Mouse (Mus musculus): ENCODE measurements around the gene Nlrc5.
"Not testable (repeated sequence)": the region's sequence is repeated elsewhere in the genome, so short reads cannot be mapped to it uniquely, and the experiment has no call there.

Nlrc5 gene

DNA sequence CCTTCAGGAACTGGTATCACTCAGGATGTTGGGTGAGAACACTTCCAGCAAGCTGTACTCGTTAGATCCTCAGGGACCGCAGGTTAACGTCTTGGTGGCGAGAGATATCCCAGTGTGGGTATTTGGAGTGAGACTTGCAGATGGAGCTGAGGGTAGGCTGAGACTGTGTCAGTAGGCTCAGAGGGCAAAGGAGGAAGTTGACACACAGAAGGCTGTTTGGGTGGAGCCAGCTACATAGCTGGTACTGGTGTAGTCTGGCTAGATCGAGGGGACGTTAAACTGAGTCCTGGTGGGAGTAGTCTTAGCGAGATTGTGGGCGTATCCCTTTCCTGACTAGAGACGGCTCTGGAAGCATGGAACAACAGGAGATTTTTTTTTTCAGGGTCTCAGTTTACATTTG lies 16.1 kb upstream of the Nlrc5 start:
- DNase-seq (ENCODE audit: low read depth, low spot score), result no peak

DNA sequence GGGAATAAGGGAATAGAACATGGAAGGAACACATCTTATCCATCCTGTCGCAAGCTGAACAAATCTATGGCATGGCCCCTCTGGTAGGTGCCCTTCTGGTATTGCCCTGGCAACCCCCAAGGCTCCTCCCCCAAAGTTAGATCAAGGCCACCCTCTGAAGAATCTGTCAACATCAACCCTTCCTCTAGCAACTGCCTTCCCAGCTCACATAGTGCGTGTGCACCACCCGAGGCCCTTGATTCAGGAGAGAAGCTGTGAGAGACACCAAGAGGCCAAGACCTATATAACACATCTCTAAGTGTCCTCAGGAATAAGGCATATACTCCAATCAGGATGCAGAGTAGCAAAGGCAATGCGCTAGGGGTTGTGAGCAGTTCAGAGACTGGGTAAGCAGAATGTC lies 11.9 kb upstream of the Nlrc5 start:
- no peak for DNase-seq (ENCODE audit: low read depth, low spot score)

DNA sequence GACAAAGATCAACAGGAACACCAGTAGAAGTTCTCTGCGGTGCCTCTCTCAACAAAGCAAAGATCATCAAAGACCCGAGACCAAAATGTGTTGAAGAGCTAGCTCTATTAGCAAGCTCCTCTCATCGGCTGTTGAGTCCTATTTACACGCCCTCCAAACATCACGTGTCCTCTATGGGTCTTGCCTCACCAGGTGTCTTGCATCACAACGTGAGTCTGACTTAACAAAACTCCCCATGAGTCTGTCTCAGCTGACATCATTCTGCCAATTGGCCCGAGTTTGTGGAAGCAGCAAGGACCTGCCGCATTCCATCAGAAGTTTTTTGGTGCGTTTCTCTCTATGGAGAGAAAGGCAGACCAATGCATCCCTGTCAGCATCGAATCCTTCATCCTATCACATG lies 6.2 kb upstream of the Nlrc5 start:
- no peak for DNase-seq (ENCODE audit: low read depth, low spot score)

DNA sequence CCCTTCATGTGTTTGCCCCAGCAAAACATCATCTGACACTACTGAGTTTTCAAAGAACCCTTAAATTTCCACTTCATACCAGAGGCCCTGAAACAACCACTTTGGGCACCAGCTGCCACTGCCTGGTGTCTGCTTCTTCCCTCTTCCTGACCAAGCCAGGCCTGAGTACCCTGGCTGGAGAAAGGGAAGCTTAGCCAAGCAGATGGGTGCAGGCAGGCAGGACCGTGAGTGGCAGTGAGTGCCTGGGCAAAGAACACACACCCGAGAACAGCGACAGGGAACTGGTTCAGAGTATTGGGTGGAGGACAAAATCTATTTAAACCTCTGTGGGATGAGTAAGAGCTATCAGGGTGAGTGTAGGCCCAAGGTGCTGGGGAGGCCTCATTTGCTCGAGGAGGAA lies 5.7 kb upstream of the Nlrc5 start:
- no peak for DNase-seq (ENCODE audit: low read depth, low spot score)

DNA sequence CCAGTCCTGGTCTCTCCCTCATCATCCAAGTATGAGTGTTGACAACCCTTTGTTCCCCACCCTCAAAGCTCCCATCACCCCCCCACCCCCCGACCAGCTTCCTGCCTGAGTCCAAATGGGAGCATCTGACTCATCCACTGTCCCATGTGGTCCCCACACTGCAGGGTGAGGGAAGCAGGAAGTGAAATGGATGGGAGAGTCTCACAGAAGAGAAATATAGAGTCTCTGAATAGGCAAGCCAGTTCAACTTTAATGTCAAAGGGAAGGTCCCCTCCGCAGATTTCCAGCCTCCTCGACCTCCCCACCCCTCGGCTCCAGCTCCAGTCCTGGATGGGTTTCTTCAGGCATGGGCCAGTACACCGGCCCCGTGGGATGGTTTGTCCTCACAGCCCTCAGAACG lies 4.8 kb upstream of the Nlrc5 start:
- DNase-seq (ENCODE audit: low read depth, low spot score), result no peak

DNA sequence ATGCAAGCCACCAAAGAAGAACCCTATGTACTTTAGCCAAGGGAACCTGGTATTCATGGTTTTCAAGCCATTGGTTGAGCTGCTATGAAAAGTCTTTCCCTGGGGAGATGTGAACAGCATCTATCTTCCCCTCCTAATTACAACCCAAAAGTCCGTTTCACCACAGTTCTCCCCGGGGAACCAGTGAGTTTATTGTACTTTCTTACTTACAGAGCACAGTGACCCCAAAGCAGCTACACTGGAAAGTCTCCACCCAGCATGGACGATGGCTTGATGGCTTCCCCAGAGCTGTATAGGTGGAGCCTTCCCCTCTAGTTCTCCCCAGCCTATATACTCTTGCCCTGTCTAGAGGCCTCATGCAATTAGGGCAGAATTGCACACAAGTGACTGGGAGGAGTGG lies 1.9 kb upstream of the Nlrc5 start:
- DNase-seq (ENCODE audit: low read depth, low spot score), result no peak

DNA sequence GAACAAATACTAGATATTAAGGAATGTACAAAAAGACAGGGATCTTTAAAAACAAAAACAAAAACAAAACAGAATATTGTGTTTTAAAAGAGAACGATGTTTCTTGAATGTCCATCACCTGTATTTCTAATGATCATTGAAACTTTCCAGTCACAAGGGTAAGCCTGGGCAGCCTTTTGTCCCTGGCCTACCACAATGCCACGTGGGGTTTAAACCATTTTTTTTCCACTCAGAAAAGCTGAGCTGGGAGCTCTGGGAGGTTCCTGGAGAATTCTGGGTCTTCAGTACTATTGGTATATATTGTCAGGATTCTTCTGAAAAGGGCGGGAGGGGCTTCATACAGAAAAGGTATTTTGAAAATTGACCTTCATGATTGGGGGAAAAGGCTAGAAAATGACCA lies 802 bp downstream of the Nlrc5 start:
- DNase-seq (ENCODE audit: low read depth, low spot score), result no peak

DNA sequence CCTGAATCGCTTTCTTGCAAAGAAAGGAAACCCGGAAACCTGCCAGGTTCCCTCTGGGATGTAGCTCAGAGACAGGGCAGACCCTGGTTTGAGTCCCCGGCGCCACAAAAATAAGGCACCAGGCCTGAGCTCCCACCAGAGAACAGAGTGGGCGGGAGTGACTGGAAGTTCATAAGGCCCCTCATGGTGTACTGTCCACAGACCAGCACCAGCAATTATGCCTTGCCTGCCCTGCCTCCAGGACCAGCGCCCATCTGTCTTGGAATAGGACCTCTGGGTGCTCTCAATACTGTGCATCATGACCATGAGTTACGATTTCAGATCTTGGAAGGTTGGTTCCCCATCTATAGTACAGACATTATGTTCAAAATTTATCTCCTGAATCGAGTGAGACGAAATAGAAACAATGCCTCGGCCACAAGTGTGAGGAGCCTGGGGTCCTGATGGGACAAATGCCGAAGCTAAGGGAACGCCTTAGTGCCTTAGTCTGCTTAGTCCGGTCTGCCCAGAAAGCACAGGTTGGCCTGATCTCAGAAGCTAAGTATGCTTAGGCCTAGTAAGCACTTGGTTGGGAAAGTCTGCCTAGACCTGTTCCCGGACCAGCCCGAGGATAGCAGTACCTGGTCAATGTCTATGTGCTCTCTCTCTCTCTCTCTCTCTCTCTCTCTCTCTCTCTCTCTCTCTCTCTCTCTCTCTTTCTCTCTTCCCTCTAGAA lies 1.4 kb downstream of the Nlrc5 start:
- no peak for DNase-seq (ENCODE audit: low read depth, low spot score)

DNA sequence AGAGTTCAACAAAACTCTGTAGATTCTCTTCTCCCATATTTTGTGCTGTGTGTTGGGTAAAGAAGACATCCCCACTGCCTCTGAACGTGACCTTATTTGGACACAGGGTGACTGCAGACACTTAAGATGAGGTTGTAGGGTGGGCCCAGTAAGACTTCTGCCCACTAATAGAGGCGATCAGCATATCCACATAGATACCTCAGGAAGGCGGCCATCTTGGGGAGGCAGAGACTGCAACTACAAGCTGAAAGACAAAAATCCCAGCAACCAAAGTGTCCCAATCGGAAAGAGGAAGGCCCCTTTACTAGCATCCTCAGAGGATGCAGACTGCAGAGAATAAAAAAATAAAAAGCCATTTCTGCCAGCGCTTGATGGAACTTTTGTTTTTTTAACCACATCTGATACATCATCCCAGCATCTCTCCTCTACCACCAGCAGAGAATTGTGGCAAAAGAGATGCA lies 2.0 kb downstream of the Nlrc5 start:
- no peak for DNase-seq (ENCODE audit: low read depth, low spot score)

DNA sequence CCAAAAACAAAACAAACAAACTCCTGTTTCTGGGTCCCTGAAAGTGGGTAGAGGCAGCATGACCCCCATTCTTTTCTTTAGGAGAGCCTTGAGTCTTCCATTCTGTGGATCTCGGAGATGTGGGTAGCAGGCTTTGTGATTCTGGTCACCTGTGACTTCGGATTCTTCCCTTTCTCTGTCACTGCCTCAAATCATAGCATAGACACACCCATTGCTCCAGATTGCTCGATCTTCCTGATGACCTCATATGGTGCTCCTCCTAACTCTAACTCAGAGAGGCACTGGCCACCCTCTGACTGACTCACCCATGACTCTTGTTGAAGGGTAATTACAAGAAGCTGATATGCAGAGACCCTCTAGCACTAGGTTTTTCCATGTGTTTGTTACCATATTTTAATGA lies 2.7 kb downstream of the Nlrc5 start:
- DNase-seq (ENCODE audit: low read depth, low spot score), result no peak

DNA sequence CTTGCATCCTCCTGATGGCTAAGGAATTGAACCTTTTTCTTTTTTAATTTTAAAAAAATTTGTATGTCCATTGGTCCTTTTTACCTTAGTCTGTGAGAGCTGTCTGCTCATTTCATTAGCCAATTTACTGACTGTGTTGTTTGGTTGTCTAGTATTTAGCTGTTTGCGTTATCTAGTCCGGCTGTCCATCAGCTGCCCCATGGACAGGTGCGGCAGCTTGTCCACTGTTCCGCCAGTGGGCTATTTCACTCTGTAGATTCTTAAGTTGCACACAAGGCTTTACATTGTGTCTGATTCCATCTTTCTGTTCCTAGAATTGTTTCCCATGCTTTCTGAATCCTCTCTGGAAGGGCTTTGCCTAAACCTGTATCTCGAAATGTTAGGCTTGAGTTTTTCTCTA lies 4.5 kb downstream of the Nlrc5 start:
- no peak for DNase-seq (ENCODE audit: low read depth, low spot score)

DNA sequence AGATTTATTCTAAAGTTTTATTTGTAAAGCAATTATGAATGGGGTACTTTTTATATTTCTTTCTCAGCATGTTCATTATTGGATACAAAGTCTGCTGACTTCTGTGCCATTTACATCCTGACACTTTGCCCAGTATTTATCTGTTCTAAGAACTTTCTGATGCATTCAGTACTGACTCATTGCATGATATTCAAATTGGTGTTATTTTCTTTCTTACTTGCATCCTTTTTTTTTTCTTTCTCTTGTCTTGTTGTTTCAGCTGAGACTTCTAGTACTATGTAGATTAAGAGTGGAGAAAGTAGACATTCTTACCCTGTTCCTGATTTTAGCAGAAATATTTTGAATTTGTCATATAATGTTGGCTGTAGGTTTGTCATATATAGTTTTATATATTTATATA lies 5.5 kb downstream of the Nlrc5 start:
- no peak for DNase-seq (ENCODE audit: low read depth, low spot score)

DNA sequence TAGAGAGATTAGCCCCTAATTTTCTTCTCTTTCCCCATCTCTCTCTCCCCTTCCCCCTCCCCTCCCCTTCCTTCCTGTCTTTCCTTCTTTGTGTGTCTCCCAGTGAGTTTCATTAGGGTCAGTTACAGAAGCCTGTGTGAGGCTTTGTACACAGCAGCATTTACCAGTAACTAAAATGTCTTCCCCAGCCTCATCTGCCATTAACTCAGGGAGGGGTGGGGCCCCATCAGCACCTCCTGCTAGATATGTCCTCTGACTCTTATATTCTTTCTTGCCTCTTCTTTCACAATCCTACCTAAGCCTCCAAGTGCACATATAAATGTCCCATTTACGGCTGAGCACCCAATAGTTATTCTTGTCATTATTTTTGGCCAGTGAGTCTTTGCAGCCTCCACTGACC lies 6.2 kb downstream of the Nlrc5 start:
- DNase-seq (ENCODE audit: low read depth, low spot score), result no peak

DNA sequence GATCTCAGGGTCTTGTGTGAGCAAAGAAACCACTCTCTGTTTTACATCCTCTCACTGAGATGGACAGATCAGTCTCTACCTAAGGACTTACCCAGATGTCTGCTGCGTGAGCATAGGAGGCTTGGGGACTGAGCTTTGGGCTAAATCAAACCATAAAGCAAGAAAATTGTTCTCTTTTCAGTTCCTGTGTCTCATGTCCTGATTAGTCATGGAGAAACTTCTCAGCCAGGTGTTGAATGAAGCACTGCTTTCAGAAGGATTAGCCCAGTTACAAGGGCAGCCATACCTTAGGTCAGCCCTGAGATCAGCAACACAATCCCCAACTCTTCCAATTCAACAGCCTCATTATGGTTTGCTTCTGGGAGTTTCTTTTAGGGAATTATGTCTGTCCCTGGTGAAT lies 7.5 kb downstream of the Nlrc5 start:
- DNase-seq (ENCODE audit: low read depth, low spot score), result no peak

DNA sequence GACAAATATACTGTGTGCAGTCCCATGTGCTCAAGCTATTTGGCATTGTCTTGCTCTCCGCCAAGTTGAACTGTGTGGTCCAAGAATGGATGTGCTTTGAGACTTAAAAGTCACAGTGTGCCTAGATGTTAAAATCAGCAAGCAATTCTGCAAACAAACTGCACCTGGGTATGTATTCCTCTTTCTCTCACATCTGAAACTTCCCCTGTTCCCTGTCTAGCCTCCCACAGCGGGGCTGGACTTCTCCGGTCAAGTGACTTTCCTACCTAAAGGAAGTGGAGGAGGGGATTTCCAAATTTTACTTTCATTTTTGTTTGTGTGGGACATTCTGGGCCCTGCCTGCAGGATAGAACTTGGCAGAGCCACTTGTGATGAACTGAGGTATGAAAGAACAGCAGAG lies 9.0 kb downstream of the Nlrc5 start:
- DNase-seq (ENCODE audit: low read depth, low spot score), result no peak

DNA sequence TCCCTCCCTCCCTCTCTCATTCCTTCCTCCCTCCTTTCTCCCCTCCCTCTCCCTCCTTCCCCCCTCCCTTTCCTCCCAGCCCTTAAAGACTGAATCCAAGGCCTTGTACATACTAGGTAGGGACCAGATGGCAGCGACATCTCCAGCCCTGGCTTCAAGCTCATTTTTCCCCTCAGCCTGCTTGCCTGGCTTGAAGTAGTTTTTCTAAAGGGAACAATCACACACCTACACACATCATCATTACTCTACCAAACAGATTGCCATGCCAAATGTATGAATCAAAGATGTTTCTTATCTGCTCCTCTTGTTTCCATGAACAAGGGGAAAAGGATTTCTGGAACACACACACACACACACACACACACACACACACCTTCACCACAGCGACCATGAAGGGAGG lies 10.3 kb downstream of the Nlrc5 start:
- no peak for DNase-seq (ENCODE audit: low read depth, low spot score)

DNA sequence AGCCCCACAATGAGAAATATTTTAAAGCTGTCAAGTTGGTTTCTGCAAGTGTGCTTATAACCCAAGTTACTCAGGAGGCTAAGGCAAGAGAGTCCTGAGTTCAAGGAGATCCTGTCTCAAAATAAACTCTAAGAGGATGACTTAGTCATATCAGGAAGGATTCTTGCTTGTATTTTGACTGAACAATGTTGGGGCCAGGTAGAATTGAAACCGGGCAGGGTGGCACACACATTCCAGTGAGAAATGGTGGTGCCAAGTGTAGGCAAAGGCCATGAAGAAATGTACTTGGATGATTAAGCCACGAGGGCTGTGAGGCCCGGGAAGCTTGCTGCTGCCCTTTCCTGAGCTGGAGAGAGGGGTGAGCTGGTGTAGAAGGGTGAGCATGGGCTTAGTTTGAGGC lies 13.0 kb downstream of the Nlrc5 start:
- DNase-seq (ENCODE audit: low read depth, low spot score), result no peak

DNA sequence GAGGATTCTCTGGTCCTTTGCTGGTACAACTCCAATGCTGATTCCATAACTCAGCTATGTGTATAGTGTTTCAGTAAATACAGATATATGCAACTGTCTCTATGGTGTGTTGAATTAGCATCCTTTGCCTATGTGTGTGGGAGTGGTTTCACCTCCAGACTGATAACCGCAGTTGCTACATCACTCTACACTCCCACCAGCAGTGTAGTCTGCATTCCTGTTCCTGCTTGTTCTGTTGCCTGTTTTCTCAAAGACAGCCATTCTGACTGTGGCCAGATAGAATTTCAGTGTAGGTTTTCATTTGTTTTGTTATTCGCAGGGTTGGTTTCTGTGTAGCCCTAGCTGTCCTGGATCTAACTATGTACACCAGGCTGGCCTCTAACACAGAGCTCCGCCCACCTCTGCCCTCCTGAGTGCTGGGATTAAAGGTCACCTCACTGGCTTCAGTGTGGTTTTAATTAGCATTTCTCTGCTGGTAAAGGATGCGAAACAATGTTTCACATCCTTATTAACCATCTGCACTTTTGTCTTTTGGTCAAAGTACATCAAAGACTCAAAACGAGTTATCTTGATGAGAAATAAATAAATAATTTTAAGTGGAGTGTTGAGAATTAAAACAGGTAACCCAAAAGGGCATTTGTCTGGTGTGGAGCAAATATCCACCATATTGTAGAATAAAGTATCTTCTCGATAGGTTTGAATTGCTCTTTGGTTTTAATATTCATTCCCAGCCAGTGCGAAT lies 13.6 kb downstream of the Nlrc5 start:
- DNase-seq (ENCODE audit: low read depth, low spot score), result no peak

DNA sequence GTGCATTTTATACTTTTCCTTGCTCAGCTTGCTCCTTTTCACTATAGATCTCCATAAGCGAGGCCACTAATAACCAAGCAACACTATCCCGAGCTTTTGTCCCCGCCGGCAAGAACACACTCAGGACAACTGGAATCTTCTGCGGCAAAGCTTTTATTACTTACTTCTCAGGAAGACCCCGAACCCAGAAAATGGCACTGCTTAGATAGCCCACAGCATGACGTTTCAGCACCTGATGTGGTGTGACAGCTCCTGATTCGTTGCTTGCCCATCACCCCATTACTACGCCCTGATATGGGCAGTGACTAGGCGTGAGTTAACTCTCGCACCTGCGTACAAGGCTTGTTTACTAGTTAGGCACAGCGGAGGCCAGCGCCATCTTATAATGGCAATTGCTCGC lies 18.8 kb downstream of the Nlrc5 start:
- not testable (repeated sequence) for DNase-seq (ENCODE audit: low read depth, low spot score)

DNA sequence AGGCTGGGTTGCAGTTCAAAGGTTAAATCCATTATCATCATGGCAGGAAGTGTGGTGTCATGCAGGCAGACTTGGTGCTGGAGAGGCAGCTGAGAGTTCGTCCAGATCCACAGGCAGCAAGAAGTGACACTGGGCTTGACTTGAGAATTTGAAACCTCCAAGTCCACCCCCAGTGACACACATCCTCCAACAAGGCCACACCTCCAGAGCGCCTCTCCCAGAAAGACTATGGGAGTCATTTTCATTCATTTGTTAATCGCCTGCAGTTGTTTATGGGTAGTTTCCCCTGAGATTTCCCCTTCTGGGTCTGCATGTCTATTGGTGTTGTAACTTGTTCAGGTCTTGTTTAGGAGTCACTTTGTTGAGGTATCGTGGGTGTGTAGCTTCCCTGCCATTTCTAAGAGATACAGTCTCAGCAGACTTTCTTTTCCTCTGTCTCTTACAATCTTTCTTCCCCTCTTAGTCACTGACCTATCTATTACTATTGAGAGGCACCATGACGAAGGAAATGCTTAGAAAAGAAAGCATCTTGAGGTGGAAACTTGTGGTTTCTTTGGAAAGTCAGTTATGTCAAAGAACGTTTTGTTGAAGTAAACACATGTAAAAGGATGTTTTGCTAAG lies 19.8 kb downstream of the Nlrc5 start:
- DNase-seq (ENCODE audit: low read depth, low spot score), result no peak

DNA sequence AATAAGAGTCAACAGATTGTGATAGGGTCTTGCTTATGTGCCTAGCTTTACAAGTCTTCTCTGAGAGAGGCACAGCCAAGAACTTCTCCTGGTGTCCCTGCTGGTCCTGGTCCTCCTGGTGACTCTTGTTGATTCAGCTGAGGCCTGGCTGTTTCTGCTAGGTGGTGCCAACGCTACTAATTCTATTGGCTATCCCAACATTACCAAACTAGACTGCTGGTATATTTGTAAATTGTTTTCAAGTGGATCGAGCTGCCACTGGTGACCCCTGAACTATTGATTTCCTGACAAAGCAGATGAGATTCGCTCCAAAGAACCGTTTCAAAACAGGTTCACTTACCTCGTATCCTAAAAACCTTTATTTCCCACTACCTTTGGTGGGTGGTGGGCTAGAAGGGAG lies 20.7 kb downstream of the Nlrc5 start:
- no peak for DNase-seq (ENCODE audit: low read depth, low spot score)

DNA sequence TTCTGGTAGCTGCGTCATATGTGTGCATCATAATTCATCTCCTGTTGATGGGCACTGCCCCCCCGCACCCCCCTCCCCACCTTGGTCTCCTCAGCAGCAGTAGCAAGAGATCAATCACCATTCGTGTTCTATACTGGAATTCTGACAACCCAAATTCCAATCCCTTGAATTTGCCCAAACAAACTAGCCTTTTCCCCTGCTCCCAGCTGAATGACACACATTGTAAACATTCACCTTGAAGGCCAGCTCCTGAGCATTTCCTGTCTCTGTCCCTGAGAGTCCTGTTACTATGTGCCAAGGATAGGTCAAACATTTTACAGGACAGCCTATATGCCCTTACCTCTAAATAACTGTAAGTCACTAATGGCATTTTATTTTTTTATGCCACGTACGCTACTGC lies 21.9 kb downstream of the Nlrc5 start:
- no peak for DNase-seq (ENCODE audit: low read depth, low spot score)

DNA sequence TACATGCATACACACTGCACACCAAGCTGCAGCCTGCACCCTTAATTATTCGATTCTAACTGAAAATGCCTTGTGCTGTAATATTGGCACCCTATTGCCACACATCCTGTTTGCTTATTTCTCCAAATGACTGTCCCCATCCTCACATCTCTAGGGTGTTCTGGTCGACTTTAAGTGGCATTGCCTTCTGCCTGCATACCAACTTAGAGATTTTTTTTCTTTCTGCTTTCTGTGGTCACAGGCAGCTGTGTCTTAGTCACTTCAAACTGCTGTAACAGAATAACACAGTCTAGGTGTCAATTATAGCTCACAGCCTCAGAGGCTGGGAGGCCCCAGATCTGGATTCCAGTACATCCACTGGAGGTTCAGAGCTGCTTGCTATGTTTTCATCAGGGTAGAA lies 24.4 kb downstream of the Nlrc5 start:
- no peak for DNase-seq (ENCODE audit: low read depth, low spot score)
